Mouse (Mus musculus): Measurements from ENCODE around the gene Nup107.

Gene Nup107

GRCm38 (mm10) chr10:117703506-117703905 is 89.0 kb downstream of the Nup107 start:
- DNase-seq (ENCODE audit: low read depth, low spot score) = no peak

- no peak for DNase-seq (ENCODE audit: low read depth, low spot score)
Observed at GRCm38 (mm10) chr10:117702024-117702833, 90.3 kb downstream of the Nup107 start.

GRCm38 (mm10) chr10:117701034-117701829 is 91.3 kb downstream of the Nup107 start:
- no peak for DNase-seq (ENCODE audit: low read depth, low spot score)

Measured in forelimb bud, embryonic 11.5 days (tissue).